Mouse (Mus musculus) lung, embryonic 15.5 days (tissue): Measurements from ENCODE around the gene Vmn1r58. TPM values are rescaled to one million over a fixed set of nuclear protein-coding genes. Genes with fewer than 3 reads are reported as not detected.
"Not testable (repeated sequence)": the region's sequence is repeated elsewhere in the genome, so short reads cannot be mapped to it uniquely, and the experiment has no call there.

ENCODE experiments used
- ATAC-seq: fragments of 200-750 bp; cut with Nextera tagmentation; 2 replicates; pipeline ENCODE4 v1.8.0; 2017; ENCODE audit warnings: moderate number of reproducible peaks, borderline replicate concordance; ENCODE audit not compliant: low FRiP score, low TSS enrichment; ENCODE audit errors: extremely low read depth
- H3K27ac ChIP-seq: fragments of 300-500 bp; sonication (generic); 2 replicates; pipeline ENCODE4 v1.5.1; 2015; ENCODE audit warnings: moderate library complexity, mild to moderate bottlenecking, inconsistent platforms
- H3K27me3 ChIP-seq: fragments of 300-500 bp; sonication (generic); 2 replicates; pipeline ENCODE4 v1.6.1; 2015; ENCODE audit warnings: inconsistent platforms
- H3K36me3 ChIP-seq: fragments of 300-500 bp; sonication (generic); 2 replicates; pipeline ENCODE4 v1.6.1; 2015; ENCODE audit warnings: inconsistent platforms
- H3K4me1 ChIP-seq: fragments of 300-500 bp; sonication (generic); 2 replicates; pipeline ENCODE4 v1.6.1; 2015; ENCODE audit warnings: inconsistent platforms
- H3K4me2 ChIP-seq: fragments of 300-500 bp; sonication (generic); 2 replicates; pipeline ENCODE4 v1.6.1; 2015; ENCODE audit warnings: inconsistent platforms, mild to moderate bottlenecking, moderate library complexity
- H3K4me3 ChIP-seq: fragments of 300-500 bp; sonication (generic); 2 replicates; pipeline ENCODE4 v1.5.1; 2015; ENCODE audit warnings: mild to moderate bottlenecking, inconsistent platforms
- H3K9ac ChIP-seq: fragments of 300-500 bp; sonication (generic); 2 replicates; pipeline ENCODE4 v1.6.1; 2015; ENCODE audit warnings: inconsistent platforms
- H3K9me3 ChIP-seq: fragments of 300-500 bp; sonication (generic); 2 replicates; pipeline ENCODE4 v1.6.1; 2016; ENCODE audit warnings: inconsistent platforms
- WGBS: fragments of 180-500 bp; shearing (Covaris S2); methylation state at CpG from one replicate; pipeline ENCODE4 v1.1.7; 2015; 5-methylcytosine and 5-hydroxymethylcytosine counted together
- polyA plus RNA-seq: library from polyadenylated mRNA; unstranded; fragments of >200 nt; fragmentation: Nextera tagmentation; extraction: Ambion mirVana; gene quantifications from 2 replicates; pipeline ENCODE4 v1.2.1, GENCODE M21; 2015

Gene Vmn1r58
- not detected in 2 replicates for polyA plus RNA-seq

GRCm38 (mm10) chr7:5413296-5413695 is at the start of gene Vmn1r58:
Vmn1r58 (minus strand) TSS chr7:5413396.
- H3K4me1 ChIP-seq, H3K4me3 ChIP-seq, H3K9ac ChIP-seq, ATAC-seq, H3K27ac ChIP-seq, H3K9me3 ChIP-seq, H3K27me3 ChIP-seq, H3K4me2 ChIP-seq, H3K36me3 ChIP-seq: not testable (repeated sequence)

DNA sequence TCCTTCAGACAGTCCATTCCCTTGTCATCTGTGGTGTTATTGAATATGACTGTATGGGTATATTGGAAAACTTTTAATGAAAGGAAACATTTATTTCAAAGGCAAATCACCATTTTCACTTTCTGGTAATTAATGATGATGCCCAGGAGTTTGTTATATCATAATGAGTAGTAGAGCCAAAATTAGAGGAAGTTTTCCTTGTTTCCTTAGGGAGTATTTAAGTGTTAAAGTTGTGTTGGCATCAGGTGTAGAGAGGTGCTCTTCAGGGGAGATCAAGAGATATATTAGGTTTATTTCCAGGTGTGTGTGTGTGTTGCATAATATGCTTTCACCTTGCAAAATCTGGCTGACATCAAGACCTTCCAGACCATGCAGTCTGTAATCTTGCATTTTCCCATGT is 43.5 kb upstream of the Vmn1r58 start, which contains the start of gene Vmn1r59:
Gene Vmn1r59, minus strand, starts transcription at position 101 of the 400 bp plus-strand sequence.
- H3K27me3 ChIP-seq = no peaks in the 10 kb centered on the region
- H3K4me2 ChIP-seq = no peak within 1 kb of the TSS
- H3K36me3 ChIP-seq = no peaks in the 10 kb centered on the region
- H3K9ac ChIP-seq = no peak within 1 kb of the TSS
- no peak within 1 kb of the TSS for H3K27ac ChIP-seq
- no peaks in the 10 kb centered on the region; the same call in 1 of the 2 replicates for H3K9me3 ChIP-seq
- no peak for ATAC-seq
- no peak within 1 kb of the TSS for H3K4me3 ChIP-seq
- H3K4me1 ChIP-seq = no peaks in the 10 kb centered on the region

DNA sequence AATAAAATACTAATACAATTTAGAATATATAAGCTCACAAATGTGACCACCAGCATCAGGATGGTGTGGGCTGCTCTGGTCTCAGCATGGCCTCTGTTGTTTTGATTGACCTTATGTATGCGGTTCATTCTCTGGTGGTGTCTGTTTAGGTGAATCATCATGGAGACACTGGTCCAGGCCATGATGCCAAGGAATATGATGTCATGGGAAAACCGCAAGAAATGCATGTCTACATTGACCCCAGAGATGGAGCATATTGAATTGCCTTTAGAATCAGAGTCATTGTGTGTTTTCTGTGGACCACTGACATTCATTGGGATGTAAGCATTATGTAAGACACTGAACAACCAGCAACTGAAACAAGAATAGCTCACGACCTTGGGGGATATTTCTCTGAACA is 40.8 kb upstream of the Vmn1r58 start:
- not testable (repeated sequence) for H3K4me1 ChIP-seq, ATAC-seq

DNA sequence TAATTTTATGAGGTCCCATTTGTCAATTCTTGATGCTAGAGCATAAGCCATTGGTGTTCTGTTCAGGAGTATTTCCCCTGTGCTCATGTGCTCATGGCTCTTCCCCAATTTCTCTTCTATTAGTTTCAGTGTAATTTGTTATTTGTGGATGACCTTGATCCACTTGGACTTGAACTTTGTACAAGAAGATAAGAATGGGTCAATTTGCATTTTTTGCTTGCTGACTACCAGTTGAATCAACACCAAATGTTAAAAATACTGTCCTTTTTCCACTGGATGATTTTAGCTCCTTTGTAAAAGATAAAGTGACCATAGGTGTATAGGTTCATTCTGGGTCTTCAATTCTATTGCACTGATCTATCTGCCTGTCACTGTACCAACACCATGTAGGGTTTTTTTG is 35.4 kb upstream of the Vmn1r58 start:
- Histone ChIP-seq H3K9me3 (no peaks in the 10 kb centered on the region), H3K27ac (no peak overlapping the region), H3K27me3 (no peaks in the 10 kb centered on the region), H3K36me3 (no peaks in the 10 kb centered on the region), H3K4me3 (no peak overlapping the region), H3K4me2 (no peak overlapping the region), H3K4me1 (no peaks in the 10 kb centered on the region), H3K9ac (no peak overlapping the region)
- ATAC-seq = no peak

More for the DNA sequence above, 40.8 kb upstream of the Vmn1r58 start:
- not testable (repeated sequence) for H3K36me3 ChIP-seq, H3K4me3 ChIP-seq, H3K4me2 ChIP-seq, H3K9ac ChIP-seq, H3K27me3 ChIP-seq, H3K27ac ChIP-seq, H3K9me3 ChIP-seq
- 63% methylated on average over 3 of the region's 3 CpGs for WGBS

GRCm38 (mm10) chr7:5406201-5406600 is 7.0 kb downstream of the Vmn1r58 start:
- H3K36me3 ChIP-seq = no peaks in the 10 kb centered on the region
- H3K27me3 ChIP-seq = no peaks in the 10 kb centered on the region
- no peak overlapping the region for H3K9ac ChIP-seq
- no peak overlapping the region for H3K4me3 ChIP-seq
- no peaks in the 10 kb centered on the region for H3K9me3 ChIP-seq
- H3K27ac ChIP-seq = no peak overlapping the region
- no peak overlapping the region for H3K4me2 ChIP-seq
- WGBS = 23% methylated on average over 2 of the region's 2 CpGs
- H3K4me1 ChIP-seq = no peaks in the 10 kb centered on the region
- ATAC-seq = no peak

- ATAC-seq = no peak
- no peak overlapping the region for H3K4me3 ChIP-seq
- WGBS = 76% methylated on average over 2 of the region's 2 CpGs
- H3K27ac ChIP-seq = no peak overlapping the region
- H3K4me2 ChIP-seq = no peak overlapping the region
- no peaks in the 10 kb centered on the region for H3K4me1 ChIP-seq
- no peaks in the 10 kb centered on the region for H3K27me3 ChIP-seq
- no peak overlapping the region for H3K9ac ChIP-seq
- no peaks in the 10 kb centered on the region for H3K36me3 ChIP-seq
- H3K9me3 ChIP-seq = no peaks in the 10 kb centered on the region; the same call in 1 of the 2 replicates
Observed at GRCm38 (mm10) chr7:5366724-5367123, 46.5 kb downstream of the Vmn1r58 start.

- ATAC-seq = no peak
- H3K9ac ChIP-seq = no peak overlapping the region
- H3K27me3 ChIP-seq = no peaks in the 10 kb centered on the region
- no peaks in the 10 kb centered on the region for H3K36me3 ChIP-seq
- no peaks in the 10 kb centered on the region; the same call in 1 of the 2 replicates for H3K9me3 ChIP-seq
- H3K27ac ChIP-seq = no peak overlapping the region
- no peak overlapping the region for H3K4me2 ChIP-seq
- WGBS = 90% methylated on average over 5 of the region's 5 CpGs
- H3K4me1 ChIP-seq = no peaks in the 10 kb centered on the region
- H3K4me3 ChIP-seq = no peak overlapping the region
Observed at GRCm38 (mm10) chr7:5363599-5363998, 49.6 kb downstream of the Vmn1r58 start.

Other genes with a start within 250 kb of the Vmn1r58 start
- not detected in 2 replicates for gene Vmn1r56, start 216.6 kb downstream of the Vmn1r58 start, polyA plus RNA-seq
- gene Vmn1r57, start 194.9 kb downstream of the Vmn1r58 start, polyA plus RNA-seq = not detected in 2 replicates
- not detected in 2 replicates for gene Gm5065, start 62.9 kb downstream of the Vmn1r58 start, polyA plus RNA-seq
- gene Nlrp2, start 62.4 kb downstream of the Vmn1r58 start, polyA plus RNA-seq = not detected in 2 replicates
- not detected in 2 replicates for gene Vmn1r59, start 43.4 kb upstream of the Vmn1r58 start, polyA plus RNA-seq
- not detected in 2 replicates for gene Vmn2r28, start 80.6 kb upstream of the Vmn1r58 start, polyA plus RNA-seq
- not detected in 2 replicates for gene Vmn1r60, start 133.9 kb upstream of the Vmn1r58 start, polyA plus RNA-seq
- not detected in 2 replicates for gene Vmn1r61, start 199.9 kb upstream of the Vmn1r58 start, polyA plus RNA-seq